Mouse (Mus musculus) brain, adult 2 months (tissue): Measurements from ENCODE around the gene Ripply3.

Source experiments
- DNase-seq: peaks from one replicate; pipeline ENCODE4 v3.0.0; 2011; ENCODE audit warnings: low read depth, low spot score

Ripply3 gene

DNA sequence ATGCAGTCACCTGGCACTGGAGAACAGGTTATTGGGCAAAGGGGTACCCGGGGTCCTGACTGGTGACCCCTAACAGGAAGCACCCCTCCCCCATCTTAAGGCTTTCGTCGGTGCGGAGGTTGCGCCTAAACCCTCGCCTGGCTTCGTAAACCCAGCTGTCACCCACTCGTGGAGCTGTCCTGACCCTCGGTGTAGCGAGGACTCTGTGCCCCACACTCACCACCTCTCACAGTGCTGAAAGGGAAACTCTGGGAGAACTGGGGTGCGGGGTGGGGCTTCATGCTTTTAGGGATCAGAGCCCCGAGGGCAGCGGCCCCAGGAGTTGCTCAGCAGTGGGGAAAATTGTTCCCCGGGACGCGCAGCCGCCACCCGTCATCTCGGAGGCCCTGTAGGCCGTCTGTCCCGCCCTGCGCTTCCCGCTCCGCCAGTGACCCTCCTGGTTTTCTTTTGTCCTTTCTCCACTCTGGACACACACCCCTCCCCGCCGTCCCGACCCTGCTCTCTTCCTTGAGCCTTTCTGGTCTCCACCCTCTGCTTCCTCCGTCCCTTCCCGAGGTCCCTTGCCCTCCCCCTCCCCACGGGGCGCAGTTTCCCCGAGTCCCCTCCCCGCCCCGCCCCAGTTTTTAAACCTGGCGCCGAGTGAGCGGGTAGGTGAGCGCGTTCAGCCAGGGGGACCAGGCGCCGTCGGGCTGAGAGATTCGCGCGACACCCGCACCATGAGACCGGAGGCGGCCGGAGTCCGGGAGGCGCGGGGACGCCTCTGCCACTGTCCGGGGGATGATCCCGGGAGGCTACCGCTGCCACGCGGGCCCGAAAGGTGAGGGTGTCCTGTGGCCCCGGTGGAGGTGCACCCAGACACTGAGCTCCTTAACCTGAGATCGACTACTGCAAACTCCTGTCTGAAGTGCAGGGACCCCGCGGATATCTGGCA is at the start of gene Ripply3:
Gene Ripply3 (plus strand): TSS at position 640 of the 931 bp plus-strand sequence.
- no peak for DNase-seq

DNA sequence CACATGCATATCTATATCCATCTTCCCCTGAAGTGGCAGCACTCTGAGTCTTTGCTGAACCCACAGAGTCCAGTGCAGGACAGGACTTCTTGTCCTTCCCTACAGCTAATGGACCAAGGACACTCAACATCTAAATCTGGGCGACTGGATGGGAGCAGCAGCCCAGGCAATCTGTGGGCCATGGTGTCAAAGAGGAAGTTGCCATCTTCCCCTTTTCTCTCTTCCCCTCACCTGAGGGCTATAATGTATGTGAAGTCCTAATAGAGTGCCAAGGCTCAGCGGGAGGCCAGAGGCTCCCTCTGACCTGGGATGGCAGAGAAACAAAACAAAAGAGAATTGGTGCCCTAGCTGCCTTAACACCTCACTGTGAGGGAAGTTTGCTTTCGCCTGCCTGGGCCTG is 44.2 kb upstream of the Ripply3 start:
- no peak for DNase-seq

DNA sequence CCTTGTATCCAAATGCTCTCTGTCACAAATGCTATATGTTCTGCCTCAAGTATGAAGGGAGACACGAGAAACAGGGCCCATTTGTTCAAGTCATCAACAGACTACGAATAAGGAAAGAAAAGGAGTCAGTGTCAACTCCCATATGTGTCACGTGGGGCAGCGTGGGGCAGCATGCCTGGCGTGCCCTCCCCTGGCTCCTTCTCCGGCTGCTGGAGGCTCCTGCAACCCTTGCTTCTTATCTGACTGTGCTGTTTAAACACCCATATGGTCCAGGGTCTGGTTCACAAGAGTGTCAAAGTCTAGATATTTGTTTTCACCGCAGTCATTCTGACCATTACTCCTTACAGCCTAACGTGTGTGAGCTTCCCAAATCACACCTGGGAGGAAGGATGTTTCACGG is 40.4 kb upstream of the Ripply3 start:
- DNase-seq = no peak

DNA sequence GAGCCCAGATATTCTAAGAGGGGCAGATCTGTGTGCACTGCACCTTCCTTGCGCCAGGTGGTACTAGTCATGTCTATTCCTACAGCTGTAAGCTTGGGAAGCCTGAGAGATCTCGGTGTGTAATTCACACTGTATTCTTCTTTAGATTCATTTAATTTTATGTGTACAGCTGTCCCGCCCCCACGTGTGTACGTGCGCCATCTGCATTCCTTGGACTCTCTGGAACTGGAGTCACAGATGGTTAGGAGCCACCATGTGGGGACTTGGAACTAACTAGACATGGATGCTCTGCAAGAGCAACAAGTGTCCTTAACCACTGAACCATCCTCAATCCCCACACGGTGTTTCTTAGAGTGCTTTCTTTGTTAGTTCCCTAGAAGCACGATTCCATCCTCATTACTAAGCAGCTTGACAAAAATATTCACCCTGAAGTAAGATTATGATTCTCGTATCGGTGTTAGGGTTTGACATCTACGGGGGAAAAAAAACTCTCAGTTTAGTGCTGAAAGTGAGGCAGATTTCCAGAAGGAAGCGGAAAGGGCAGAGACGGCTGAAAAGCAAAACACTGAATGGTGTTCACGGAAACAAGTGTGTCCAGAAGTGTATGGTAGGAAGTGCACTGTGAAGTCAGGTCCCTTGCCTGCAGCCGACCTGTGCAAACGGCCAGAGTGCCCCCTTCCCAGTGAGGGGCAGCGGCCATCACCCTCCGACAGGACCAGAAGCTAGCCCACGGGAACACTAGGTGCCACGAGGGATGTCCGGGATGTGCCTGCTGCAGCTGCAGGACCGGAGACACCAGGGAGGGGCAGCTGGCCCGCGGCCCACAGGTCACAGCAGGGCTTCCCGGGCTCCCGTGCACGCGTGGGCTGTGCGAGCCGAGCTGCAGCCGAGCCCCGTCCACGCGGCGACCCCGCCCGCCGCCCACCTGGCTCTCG is 38.8 kb upstream of the Ripply3 start:
- peak; percentile 95 for DNase-seq

DNA sequence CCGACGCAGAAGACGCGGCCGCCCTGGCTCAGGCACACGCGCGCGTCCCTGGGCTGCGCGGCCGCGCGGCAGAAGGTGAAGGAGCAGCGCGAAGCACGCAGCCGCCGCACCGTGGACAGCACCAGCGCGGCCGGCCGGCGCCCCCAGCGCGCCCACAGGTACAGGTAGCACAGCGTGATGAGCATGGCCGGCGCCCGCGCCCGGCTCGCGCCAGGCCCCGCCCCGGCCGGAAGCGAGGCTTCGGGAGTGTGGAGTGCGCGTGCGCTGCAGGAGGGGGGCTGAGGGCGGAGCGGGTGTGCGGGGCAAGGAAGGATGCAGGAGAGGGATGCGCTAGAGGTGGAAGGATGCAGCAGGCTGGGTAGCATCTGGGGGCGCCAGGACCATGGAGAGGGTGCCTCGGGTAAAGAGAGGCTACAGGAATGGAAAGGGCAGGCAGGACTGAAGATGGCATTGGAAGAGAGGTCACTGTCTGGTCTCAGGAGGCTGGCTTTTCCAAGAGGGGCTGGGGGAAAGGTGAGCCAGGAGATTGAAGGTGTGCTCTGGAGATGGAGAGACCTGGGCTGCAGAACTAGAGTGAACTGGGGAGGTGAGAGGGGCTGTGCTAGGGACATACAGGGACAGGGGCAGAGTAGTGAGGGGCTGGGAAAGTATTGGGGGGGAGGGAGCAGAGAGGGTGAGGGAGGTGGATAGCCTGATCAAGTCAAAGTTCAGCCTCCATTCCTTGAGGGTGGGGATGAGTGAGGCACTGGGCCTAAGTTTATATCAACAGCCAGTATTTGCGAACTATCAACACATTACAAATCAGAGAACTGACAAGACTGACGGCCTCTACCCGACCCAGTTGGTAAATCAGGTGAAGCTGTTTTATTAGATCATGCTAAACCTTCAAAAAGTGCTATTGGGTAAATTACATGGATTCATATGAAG is 37.9 kb upstream of the Ripply3 start:
- peak; percentile 93 for DNase-seq

DNA sequence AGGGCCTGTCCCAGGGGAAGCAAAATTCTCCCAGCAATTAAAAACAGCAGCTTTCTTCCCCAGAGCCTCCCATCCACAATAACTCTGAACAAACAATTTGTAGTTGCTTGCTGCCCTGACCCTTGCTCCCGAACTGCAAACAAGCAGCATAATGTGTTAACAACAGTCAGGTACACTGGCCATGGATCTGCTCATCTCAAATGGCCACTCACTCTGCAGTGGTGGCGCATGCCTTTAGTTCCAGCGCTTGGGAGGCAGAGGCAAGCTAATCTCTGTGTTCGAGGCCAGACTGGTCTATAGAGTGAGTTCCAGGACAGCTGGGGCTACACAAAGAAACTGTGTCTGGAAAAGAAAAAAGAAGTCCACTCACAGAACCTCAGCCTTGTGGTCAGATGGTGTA is 37.1 kb upstream of the Ripply3 start:
- DNase-seq = no peak

DNA sequence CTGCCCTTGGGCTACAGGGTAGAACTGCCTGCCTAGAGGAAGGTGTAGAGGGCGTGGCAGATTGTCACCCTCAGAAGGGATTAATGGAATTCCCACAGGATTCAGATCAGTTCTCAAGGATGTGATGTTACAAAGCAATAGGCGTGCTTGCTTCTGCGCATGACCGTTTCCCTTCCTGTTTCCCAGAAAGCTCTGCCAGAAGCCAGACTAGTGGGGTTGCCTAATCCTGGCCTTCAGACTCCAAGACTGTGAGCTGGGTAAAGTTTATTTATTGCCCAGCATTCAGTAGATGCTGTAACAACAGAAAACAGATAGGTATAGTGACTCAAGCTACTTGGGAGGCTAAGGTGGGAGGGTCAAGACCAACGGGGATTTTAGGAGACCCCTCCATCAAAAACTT is 30.1 kb upstream of the Ripply3 start:
- DNase-seq = no peak

DNA sequence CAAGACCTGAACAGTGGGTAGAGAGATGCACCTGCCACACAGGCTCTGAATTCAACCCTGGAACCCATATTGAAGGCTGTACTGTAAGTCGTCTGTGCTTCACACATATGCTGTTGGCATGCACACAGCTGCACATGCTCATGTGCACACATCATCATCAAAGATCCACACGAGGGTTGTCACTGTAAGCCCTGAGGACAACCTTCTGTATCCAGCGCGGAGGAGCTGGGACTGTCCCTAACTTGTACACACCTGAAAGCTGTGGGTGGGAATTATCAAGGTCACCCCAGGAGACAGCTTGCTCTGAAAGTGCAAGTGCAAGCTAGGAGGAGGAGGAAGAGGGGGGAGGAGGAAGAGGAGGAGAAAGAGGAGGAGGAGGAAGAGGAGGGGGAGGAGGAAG is 29.0 kb upstream of the Ripply3 start:
- no peak for DNase-seq

DNA sequence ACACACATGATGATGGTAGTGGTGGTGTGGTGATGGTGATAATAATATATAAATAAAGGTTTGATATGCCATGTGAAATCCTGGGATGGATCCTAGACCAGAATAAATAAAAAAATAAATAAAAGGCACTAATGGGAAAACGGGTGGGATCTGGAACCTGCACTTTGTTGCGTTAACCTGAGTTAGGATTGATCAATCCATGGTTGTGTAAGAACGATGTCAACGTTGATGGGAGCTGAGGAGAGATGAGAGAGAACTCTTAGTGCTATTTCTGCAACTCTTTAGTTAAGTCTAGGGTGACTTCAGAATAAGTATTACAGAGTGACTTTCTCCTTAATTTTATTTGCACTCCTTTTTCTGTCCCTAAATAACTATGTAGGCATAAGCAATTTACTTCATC is 27.0 kb upstream of the Ripply3 start:
- DNase-seq = no peak

DNA sequence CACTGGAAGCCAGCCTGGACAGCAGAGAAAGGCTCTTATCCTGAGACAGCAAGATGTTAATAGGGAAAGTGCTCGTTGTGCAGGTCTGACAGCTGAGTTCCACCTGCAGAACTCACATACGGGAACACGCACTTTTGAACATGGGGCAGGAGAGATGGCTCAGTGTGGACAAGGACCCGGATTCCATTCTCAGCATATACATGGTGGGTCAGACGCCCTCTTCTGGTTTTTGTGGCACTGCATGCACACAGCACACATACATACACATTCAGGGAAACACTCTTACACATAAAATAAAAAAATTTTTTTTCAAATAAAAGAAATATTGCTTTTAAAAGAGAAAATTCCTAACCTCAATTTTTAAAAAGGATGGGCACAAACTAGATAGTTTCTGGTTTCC is 26.5 kb upstream of the Ripply3 start:
- DNase-seq = peak; percentile 33

DNA sequence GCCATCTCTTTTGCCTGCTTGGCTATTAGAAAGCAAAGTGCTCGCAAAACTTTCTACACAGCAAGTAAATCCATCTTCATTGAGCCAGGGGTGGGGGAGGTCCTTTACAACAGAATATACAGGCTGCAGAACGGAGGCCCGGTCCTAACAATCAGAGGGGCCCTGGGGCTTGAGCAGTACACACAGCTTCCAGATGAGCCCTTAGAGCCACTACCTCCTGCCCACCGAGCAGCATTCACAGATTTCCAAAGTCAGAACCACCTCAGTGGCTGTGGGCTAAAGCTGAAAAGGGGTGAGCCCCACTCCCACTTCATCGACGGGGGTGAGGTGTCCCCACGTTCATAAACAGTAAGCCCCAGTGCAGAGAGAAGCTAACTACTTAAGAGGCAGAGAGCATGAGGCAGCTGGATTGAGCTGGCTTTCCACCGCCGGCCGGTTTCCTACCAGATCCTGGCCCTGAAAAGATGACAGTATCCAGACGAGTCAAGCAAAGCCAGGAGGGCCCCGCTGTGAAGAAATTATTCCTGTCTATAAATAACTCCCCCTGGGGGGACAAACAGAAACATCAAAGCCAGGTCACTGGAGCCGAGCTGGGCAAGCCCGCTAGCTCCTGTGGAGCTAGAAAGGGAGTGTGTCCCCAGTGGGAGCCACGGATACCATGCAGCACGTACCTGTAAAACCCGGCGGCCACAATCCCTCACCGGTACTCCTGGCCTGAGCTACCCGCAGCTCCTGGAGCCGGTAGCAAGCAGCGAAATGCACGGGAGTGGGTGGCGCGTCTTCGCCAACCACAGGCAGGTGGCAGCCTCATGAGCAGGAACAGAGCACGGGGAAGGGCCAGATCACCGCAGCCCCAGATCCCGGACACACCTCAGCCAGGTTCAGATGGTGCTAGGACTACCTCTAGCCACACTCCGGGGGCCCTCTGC is 25.7 kb upstream of the Ripply3 start:
- DNase-seq = peak; percentile 93

DNA sequence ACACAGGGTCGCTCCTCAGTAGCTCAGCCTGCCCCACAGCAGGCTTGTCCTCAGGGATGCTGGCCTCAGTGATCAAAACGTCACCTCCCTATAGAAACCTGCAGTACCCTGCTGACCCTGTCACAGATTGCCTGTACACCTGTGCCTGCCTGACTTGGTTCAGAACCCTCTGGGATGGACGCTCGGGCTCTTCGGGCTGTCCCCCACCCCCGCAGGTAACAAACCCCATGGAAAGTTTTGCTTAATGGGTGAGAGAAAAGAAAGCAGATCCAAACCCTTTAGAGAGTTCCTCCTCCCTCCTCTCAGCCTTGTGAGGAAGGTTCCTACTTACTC is 25.1 kb upstream of the Ripply3 start:
- no peak for DNase-seq

DNA sequence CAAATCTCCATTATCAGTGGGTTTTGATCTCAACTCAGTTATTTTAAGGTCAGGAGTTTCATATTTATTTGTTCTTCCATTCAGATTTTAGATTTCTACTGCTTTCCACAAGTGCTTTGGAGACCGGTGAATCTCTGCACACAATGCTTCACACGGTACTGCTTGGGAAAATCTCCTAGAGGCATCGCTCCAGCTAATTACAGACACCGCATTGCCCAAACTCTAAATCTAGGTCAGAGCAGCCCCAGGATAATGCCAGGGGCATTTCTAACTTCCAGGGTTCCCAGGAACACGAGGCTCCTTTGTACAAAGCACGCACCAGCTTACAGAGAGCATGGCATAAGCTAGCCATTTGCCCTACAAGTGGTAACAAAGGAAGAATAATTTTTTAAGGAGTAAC is 20.7 kb upstream of the Ripply3 start:
- peak; percentile 88 for DNase-seq

DNA sequence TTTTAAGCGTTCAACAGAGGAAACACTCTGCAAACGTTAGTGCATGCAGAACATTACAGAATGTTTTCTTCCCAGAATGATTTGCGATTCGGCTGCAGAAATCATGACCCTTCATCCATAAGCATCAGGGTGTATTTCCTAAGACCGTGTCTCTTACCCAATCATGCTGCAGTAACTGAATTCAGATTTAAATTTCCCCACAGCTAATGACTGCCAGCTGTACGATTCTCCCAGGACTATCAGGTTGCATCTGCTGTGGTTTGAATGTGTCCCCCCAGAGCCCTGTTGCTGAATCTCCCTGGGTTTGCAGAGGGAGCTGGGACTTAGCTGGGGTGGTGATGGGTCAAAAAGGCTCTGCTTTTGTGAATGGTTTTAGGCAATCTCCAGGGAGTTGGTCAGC is 20.3 kb upstream of the Ripply3 start:
- no peak for DNase-seq

DNA sequence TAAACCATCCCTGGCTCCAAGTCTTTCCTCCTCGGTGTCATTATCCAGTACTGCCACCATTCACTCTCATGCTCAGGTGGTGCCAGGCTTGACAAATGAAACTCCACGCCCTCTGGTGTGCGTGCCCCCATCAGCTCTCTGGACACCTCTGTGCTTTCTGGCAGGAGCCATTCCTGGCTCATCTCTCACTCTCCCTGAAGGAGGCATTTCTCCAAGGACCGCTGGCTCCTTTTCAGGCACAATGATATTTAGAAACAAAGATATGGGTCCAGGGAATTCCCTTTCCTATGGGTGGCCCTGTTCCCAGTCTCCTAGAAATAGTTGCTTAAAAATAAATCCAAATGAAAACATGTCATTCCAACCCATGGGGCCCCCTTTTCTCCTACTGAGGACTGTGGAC is 19.2 kb upstream of the Ripply3 start:
- no peak for DNase-seq

DNA sequence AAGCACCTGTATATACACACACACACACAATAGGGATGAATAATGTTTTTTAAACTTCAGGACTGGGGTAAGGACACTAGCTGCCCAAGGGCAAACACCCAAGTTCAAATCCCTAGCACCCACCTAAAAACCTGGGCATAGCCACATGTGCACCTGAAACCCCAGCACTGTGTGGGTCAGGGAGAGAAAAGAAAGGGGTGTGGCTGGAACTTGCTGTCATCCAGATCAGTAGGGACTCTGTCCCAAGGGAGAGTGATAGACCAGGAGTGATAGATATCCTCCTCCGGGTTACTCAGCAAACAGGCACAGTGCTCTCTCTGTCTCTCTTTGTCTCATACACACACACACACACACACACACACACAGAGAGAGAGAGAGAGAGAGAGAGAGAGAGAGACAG is 16.8 kb upstream of the Ripply3 start:
- DNase-seq = no peak

DNA sequence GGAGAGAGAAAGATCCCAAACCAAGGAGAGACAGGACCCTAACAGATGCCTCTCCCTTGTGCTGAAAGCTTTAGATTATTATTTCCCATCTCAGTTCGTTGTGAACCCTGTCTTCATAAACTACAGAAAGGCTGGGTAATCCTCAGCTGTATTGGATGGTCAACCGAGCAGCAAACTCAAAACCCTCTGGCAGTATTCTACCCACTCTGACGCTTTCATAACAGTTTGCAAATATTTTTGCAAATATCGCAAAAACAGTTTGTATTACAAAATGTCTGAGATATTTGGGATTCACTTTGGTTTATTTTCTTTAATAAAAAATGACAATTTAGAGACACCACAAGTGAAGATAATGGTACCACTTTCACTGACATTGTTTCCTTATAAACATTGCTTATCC is 16.3 kb upstream of the Ripply3 start:
- DNase-seq = no peak

DNA sequence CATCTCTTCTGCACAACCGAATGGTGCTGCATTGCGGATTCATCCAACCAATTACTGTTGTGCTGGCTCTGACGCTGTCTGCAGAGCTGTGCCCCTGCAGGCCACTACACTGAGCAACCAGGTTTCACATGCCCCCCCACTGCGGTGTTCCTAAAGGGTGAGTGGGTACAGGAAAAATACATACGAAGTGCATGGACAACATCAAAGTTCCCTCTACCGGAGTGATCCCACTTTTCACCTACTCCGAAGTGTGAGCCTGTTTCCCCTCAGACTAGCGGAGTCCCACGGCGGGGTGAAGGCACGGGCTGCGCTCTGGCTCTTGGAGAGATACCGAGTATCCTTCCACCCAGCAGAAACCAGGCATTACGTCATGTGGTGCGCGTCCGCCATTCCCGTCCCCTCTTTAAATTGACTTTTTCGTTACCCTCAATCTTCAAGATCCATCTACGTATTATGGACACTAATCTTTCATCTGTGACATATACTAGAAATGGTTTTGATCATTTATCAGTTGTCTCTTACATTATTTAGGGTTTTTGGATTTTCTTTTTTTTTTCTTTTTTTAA is 15.5 kb upstream of the Ripply3 start:
- DNase-seq = peak; percentile 99

DNA sequence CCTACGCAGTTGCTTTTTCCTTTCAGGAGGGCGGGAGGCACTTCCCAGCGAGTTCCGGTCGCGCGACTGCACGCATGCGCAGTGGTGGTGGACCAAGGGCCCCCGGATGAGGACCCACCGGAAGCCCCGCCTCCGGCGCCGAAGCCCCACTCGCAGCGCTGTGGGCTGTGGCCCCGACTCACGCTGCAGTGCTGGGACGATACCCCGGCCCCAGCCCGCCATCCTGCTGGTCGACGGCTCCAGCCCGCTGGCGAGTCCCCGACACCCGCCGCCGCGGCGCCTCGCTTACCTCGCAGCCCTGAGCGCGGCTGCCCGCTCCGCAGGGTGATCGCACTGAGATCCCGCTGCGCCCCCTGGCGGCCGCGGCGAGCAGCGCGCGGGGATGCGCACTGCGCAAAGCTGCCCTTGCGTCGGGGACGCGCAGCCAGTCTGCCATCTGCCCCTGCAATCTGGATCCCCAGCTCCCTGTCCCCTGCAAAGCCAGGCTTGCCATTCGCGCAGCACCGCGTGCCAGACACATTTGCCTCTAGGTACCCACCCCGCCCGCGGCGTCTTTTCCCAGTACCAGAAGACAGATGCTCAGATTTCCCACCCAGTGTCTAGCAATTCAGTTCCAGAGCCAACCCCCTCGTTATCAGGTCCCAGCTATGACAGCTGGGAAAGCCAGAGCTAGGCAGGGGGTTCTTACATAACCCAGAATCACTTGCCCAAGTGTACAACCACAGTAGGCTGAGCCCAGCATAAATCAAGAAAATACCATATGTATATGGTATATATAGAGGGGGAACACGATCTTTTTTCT is 14.8 kb upstream of the Ripply3 start, which contains the start of gene Hlcs:
Gene Hlcs (minus strand): TSS at position 343 of the 802 bp plus-strand sequence.
- DNase-seq = peak; percentile 99
